Mouse (Mus musculus) layer of hippocampus, adult 11-12 months (tissue): Measurements from ENCODE around the gene Gm45021.
A peak's percentile ranks its signal among the peaks of the same experiment; 100 is the strongest.

Experiments
- DNase-seq: peaks from one replicate; pipeline ENCODE4 v3.0.0; 2022; ENCODE audit warnings: low spot score

Gm45021 gene

GRCm38 (mm10) chr6:48589194-48589750 lies at the start of gene Gm45021:
TSS of gene Gm45021 (plus strand) at chr6:48589610.
- DNase-seq = no peak

GRCm38 (mm10) chr6:48539860-48540259 lies 49.5 kb upstream of the Gm45021 start:
- DNase-seq = no peak

- DNase-seq = no peak
Measured at GRCm38 (mm10) chr6:48540721-48541120, 48.7 kb upstream of the Gm45021 start.

GRCm38 (mm10) chr6:48541560-48542450 lies 47.6 kb upstream of the Gm45021 start:
- DNase-seq = no peak

DNA sequence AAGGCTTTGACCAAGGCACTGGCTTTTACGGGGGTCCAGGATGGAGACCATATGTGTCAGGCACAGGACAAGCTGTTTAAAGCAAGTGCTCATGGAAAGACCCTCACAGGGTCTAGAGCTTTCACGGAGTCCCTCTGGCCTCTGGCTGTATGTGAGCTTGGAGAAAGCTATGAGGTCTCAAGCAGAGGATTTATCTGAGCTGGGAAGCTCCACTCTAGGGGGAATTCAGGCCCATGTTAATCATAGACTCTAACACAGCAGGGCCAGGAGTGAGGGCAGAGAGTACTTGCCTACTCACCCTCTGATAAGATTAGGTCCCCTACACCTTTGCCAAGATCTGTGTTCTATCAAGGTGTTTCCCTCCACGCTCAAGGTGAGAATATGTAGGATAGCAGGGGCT lies 46.8 kb upstream of the Gm45021 start:
- DNase-seq = no peak

GRCm38 (mm10) chr6:48545251-48545650 lies 44.2 kb upstream of the Gm45021 start:
- DNase-seq = no peak

- no peak for DNase-seq
Measured at GRCm38 (mm10) chr6:48546271-48546670, 43.1 kb upstream of the Gm45021 start.

GRCm38 (mm10) chr6:48546858-48547257 lies 42.6 kb upstream of the Gm45021 start:
- no peak for DNase-seq

- DNase-seq = no peak
Measured at GRCm38 (mm10) chr6:48548314-48548713, 41.1 kb upstream of the Gm45021 start.

GRCm38 (mm10) chr6:48552918-48553317 lies 36.5 kb upstream of the Gm45021 start:
- no peak for DNase-seq

- DNase-seq = no peak
Measured at GRCm38 (mm10) chr6:48553819-48554218, 35.6 kb upstream of the Gm45021 start.

GRCm38 (mm10) chr6:48554280-48555103 lies 34.9 kb upstream of the Gm45021 start, which contains the start of gene Lrrc61:
TSS of gene Lrrc61 (plus strand) at chr6:48554796.
- DNase-seq = peak; percentile 98

DNA sequence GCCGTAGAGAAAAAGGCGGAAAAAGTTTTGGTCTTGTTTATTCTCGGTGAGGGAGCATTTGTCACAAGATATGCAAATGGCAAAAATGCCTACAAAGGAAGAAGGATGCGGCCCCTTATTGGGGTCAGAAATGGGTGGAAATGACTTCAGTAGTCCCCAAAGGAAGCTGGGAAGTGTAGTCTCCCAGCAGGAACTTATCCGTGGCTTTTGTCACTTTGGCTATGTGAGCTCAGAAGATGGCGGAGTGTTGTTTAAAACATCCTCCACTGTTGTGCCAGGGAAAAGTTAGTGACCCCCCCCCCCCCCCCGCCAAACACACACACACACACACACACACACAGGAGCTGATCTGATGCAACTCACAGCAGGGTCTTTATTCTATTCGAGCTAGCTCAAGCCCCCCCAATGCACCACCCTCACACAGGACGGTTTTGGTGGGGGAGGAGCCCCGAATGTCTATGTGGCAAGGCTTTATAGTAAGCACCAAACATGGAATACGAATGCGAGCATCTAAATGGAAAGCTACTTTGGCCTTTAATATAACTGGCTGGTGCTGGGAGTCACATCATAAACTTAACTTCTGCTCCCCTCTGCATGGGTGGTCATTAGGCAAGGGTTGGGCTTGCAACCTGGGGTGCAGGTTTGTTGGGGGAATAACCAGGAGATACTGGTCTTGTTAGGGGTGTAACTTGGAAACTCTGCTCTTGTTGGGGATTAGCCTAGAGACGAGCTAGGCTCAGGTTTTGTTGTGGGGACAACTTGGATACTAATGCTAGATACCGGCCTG lies 34.1 kb upstream of the Gm45021 start:
- DNase-seq = peak; percentile 76

- DNase-seq = no peak
Measured at GRCm38 (mm10) chr6:48555956-48556355, 33.5 kb upstream of the Gm45021 start.

- DNase-seq = no peak
Measured at GRCm38 (mm10) chr6:48565693-48566310, 23.6 kb upstream of the Gm45021 start.

GRCm38 (mm10) chr6:48566312-48566711 lies 23.1 kb upstream of the Gm45021 start:
- no peak for DNase-seq

DNA sequence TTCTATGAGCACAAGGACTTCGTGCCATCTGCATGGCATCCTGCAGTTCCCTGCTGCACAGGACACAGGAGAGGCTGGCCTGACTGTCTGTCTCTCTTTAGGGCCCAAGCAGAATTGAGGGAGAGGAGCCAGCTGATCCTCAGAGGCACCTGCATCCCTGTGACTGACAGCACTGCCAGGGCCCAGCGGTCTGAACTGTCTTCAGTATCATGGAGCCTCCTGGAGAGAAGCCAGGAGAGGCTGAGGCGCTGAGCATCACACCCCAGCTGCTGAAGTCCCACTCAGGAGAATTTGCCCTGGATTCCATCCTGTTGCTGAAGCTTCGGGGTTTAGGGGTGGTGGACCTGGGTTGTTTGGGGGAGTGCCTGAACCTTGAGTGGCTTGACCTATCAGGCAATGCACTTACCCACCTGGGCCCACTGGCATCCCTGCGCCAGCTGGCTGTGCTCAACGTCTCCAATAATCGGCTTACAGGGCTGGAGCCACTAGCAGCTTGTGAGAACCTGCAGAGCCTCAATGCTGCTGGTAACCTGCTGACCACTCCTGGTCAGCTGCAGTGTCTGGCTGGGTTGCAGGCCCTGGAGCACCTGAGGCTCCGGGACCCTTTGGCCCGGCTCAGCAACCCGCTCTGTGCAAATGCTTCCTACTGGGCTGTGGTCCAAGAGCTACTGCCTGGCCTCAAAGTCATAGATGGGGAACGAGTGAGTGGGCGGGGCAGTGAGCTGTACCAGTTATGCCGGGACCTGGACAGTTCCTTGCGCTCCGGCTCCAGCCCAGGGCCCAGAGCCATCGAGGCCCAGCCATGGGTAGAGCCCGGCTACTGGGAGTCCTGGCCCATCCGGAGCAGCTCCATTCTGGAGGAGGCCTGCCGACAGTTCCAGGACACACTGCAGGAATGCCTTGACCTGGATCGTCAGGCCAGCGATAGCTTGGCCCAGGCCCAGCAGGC lies 21.1 kb upstream of the Gm45021 start:
- DNase-seq = no peak

DNA sequence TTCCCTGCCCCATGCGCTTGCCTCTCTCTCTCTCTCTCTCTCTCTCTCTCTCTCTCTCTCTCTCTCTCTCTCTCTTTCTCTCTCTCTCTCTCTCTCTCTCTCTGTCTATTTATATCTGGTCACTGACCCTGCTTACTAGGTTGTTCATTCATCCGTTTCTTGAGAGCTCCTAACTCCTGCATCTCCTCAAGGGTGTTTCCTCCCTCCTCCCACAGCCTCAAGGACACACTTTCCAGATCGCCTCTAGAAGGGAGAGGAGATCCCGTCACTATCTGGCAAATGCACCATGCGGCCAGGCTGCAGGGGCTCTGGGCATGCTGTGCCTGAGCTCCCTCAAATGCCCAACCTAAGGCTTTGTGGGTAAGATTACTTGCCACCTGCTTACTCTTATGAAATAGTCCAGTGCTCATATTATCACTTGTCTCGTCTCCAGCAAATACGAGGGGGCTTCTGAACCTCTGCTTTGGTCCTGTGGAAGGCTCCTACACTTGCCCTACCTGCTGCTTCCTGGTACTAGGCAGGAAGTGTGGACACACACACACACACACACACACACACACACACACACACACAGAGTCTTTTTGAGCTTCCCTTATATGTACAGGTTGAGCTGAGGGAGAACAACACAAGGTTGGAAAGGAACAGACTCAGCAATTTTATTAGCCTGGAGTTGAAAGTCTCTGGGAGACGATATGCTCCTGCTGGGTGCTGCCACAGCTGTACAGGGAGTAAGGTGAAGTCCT lies 20.2 kb upstream of the Gm45021 start:
- no peak for DNase-seq

- DNase-seq = no peak
Measured at GRCm38 (mm10) chr6:48572014-48572413, 17.4 kb upstream of the Gm45021 start.
